Mouse (Mus musculus) forebrain, embryonic 15.5 days (tissue): ENCODE measurements around the gene Ccl28. TPM values are rescaled to one million over a fixed set of nuclear protein-coding genes. Genes with fewer than 3 reads are reported as not detected.
"Not testable (repeated sequence)": the region's sequence is repeated elsewhere in the genome, so short reads cannot be mapped to it uniquely, and the experiment has no call there.

Experiments used
- ATAC-seq: fragments of 200-750 bp; cut with Nextera tagmentation; replicated peaks from 2 replicates; pipeline ENCODE4 v1.8.0; 2017; ENCODE audit warnings: mild to moderate bottlenecking, moderate TSS enrichment, moderate library complexity
- H3K27ac ChIP-seq: fragments of 300-500 bp; sonication (generic); replicated peaks from 2 replicates; pipeline ENCODE4 v1.5.1; 2015; ENCODE audit warnings: mild to moderate bottlenecking, inconsistent platforms
- H3K27me3 ChIP-seq: fragments of 300-500 bp; sonication (generic); 2 replicates; pipeline ENCODE4 v1.6.1; 2015; ENCODE audit warnings: inconsistent platforms
- H3K36me3 ChIP-seq: fragments of 300-500 bp; sonication (generic); 2 replicates; pipeline ENCODE4 v1.6.1; 2015; ENCODE audit warnings: mild to moderate bottlenecking, inconsistent platforms
- H3K4me1 ChIP-seq: fragments of 300-500 bp; sonication (generic); 2 replicates; pipeline ENCODE4 v1.6.1; 2015; ENCODE audit warnings: inconsistent platforms
- H3K4me2 ChIP-seq: fragments of 300-500 bp; sonication (generic); replicated peaks from 2 replicates; pipeline ENCODE4 v1.6.1; 2015; ENCODE audit warnings: mild to moderate bottlenecking, inconsistent platforms
- H3K4me3 ChIP-seq: fragments of 300-500 bp; sonication (generic); 2 replicates; pipeline ENCODE4 v1.5.1; 2015; ENCODE audit warnings: mild to moderate bottlenecking, inconsistent platforms
- H3K9ac ChIP-seq: fragments of 300-500 bp; sonication (generic); replicated peaks from 2 replicates; pipeline ENCODE4 v1.6.1; 2015; ENCODE audit warnings: mild to moderate bottlenecking, inconsistent platforms
- H3K9me3 ChIP-seq: fragments of 300-500 bp; sonication (generic); 2 replicates; pipeline ENCODE4 v1.6.1; 2016; ENCODE audit warnings: inconsistent platforms
- WGBS: fragments of 180-500 bp; shearing (Covaris S2); methylation state at CpG from one replicate; pipeline ENCODE4 v1.1.7; 2015; ENCODE audit warnings: mixed read lengths; 5-methylcytosine and 5-hydroxymethylcytosine counted together
- polyA plus RNA-seq: library from polyadenylated mRNA; unstranded; fragments of >200 nt; fragmentation: Nextera tagmentation; extraction: Ambion mirVana; gene quantifications from 2 replicates; pipeline ENCODE4 v1.2.1, GENCODE M21; 2015

Gene Ccl28
- polyA plus RNA-seq, 1 experiment from 2014 or later, result 0.51 TPM

DNA sequence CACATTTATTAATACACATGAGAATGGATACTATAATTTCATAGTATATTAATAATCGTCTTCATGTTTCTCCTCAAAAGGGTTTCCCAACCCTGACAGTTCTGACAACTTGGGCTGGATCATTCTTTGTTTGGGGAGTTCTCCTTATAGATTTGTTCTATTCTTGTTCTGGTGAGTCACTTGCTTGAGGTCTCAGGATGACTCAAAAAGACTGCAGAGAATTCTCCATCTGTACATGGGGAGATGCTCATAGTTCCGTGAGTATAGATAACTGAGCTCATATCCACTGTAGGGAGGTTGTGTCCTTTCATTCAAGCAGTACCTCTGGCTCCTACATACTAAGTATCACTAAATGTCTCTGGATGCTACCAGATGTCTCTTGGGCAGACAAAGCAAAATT is 31.1 kb downstream of the Ccl28 start:
- WGBS, result 92% methylated on average over 2 of the region's 2 CpGs
- Histone ChIP-seq H3K9me3 (0 out of 2 replicates have a peak, but pooled peaks cover 3% of the 10 kb centered on the region), H3K9ac (no peak overlapping the region), H3K36me3 (no peaks in the 10 kb centered on the region), H3K4me3 (no peak overlapping the region), H3K4me2 (no peak overlapping the region), H3K27me3 (no peaks in the 10 kb centered on the region), H3K27ac (no peak overlapping the region), H3K4me1 (no peaks in the 10 kb centered on the region)
- no peak for ATAC-seq

- Histone ChIP-seq H3K4me3 (no peak overlapping the region), H3K27ac (no peak overlapping the region), H3K9ac (no peak overlapping the region), H3K9me3 (0 out of 2 replicates have a peak, but pooled peaks cover 3% of the 10 kb centered on the region), H3K36me3 (no peaks in the 10 kb centered on the region), H3K4me1 (no peaks in the 10 kb centered on the region), H3K4me2 (no peak overlapping the region), H3K27me3 (no peaks in the 10 kb centered on the region)
- whole genome bisulfite sequencing, result 80% methylated on average over 2 of the region's 2 CpGs
- ATAC-seq, result no peak
Observed at GRCm38 (mm10) chr13:119656246-119656645, 32.6 kb downstream of the Ccl28 start.

DNA sequence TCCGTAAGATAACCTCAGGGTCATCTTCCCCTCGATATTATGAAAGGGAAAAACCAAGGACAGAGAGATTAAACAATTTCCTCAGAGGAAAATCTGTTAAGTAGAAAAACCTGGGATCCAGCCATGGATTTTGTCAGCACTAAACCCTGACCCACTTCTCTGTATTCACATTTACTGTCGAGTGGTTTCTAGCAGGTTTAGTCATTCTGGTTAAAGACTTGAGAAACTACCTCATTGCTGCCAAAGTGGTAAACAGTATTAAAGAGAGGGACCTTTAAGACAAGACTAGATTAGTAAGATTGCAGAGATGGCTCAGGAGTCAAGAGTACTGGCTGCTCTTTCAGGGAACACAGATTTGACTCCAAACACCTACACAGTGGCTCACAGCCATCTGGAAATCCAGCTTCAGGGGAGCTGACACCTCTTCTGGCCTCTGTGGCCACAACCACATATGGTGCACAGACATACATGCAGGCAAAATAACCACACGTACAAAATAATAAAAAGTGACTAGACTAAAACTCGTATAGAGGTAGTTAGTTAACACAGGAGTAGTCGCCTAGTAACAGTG is 33.3 kb downstream of the Ccl28 start:
- H3K4me3 ChIP-seq, result no peak overlapping the region
- 85% methylated on average over 6 of the region's 6 CpGs for WGBS
- no peak overlapping the region for H3K9ac ChIP-seq
- H3K27ac ChIP-seq, result no peak overlapping the region
- ATAC-seq, result no peak
- no peaks in the 10 kb centered on the region for H3K36me3 ChIP-seq
- 0 out of 2 replicates have a peak, but pooled peaks cover 3% of the 10 kb centered on the region for H3K9me3 ChIP-seq
- no peaks in the 10 kb centered on the region for H3K4me1 ChIP-seq
- no peaks in the 10 kb centered on the region for H3K27me3 ChIP-seq
- H3K4me2 ChIP-seq, result no peak overlapping the region

GRCm38 (mm10) chr13:119661420-119661819 is 37.8 kb downstream of the Ccl28 start:
- H3K36me3 ChIP-seq, H3K4me3 ChIP-seq, H3K4me1 ChIP-seq, H3K27ac ChIP-seq, H3K27me3 ChIP-seq, H3K4me2 ChIP-seq, H3K9me3 ChIP-seq, H3K9ac ChIP-seq: not testable (repeated sequence)
- 0 out of 2 replicates have a peak, but pooled peaks have one; percentile 35 for ATAC-seq
- WGBS, result 69% methylated on average over 5 of the region's 9 CpGs

GRCm38 (mm10) chr13:119678794-119679193 is 55.2 kb downstream of the Ccl28 start:
- Histone ChIP-seq H3K36me3 (no peaks in the 10 kb centered on the region), H3K9me3 (no peaks in the 10 kb centered on the region), H3K4me3 (no peak overlapping the region), H3K4me2 (no peak overlapping the region), H3K4me1 (no peaks in the 10 kb centered on the region), H3K27ac (no peak overlapping the region), H3K27me3 (no peaks in the 10 kb centered on the region), H3K9ac (no peak overlapping the region)
- WGBS, result 88% methylated on average over 8 of the region's 8 CpGs
- no peak for ATAC-seq

- ATAC-seq, result no peak
- H3K4me1 ChIP-seq, result no peaks in the 10 kb centered on the region
- H3K27ac ChIP-seq, result no peak overlapping the region
- no peaks in the 10 kb centered on the region for H3K9me3 ChIP-seq
- H3K9ac ChIP-seq, result no peak overlapping the region
- H3K4me3 ChIP-seq, result no peak overlapping the region
- no peaks in the 10 kb centered on the region for H3K27me3 ChIP-seq
- no peak overlapping the region for H3K4me2 ChIP-seq
- WGBS, result 86% methylated on average over 2 of the region's 2 CpGs
- no peaks in the 10 kb centered on the region for H3K36me3 ChIP-seq
Observed at GRCm38 (mm10) chr13:119679721-119680120, 56.1 kb downstream of the Ccl28 start.

- H3K4me2 ChIP-seq, result no peak overlapping the region
- H3K9me3 ChIP-seq, result no peaks in the 10 kb centered on the region
- no peaks in the 10 kb centered on the region for H3K36me3 ChIP-seq
- ATAC-seq, result no peak
- no peaks in the 10 kb centered on the region for H3K4me1 ChIP-seq
- WGBS, result 74% methylated on average over 3 of the region's 3 CpGs
- no peak overlapping the region for H3K4me3 ChIP-seq
- H3K9ac ChIP-seq, result no peak overlapping the region
- no peaks in the 10 kb centered on the region for H3K27me3 ChIP-seq
- no peak overlapping the region for H3K27ac ChIP-seq
Observed at GRCm38 (mm10) chr13:119681161-119681560, 57.5 kb downstream of the Ccl28 start.

DNA sequence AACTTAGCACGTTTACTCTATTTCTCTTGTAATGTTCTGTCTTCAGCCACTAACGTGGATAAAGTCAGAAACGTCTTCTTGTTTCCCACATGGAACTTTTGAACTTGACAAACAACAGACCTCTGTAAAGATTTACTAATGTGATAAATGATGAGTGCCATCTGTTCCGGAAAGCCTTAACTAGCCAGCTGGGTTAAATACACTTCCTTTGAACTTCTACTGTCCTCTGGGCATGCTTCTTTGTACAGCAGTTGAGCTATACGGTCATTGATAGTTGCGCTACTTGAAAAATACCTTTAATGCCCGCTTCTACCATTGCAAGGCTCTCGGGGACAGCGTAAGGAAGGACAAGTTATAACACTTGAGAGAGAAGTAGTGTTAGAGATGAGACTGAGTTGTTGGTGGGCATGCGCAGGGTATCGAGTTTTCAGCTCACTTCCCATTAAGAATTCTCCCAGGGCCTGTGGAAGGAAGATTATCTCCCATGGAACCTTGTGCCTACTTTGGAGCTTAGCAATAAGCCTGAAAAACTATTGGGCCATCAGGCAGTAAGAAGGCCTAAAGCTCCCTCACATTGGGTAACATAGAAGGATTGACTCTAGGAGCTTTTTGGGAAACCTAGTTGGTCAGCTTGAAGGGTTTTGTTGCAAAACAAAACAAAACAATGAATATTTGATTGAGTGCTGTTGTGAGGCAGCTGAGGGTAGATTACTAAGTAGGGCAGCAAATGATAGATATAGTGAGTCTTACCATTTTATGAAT is 61.0 kb downstream of the Ccl28 start:
- Histone ChIP-seq H3K4me1 (peaks cover 14% of the 10 kb centered on the region), H3K9ac (no peak overlapping the region), H3K9me3 (no peaks in the 10 kb centered on the region), H3K27me3 (no peaks in the 10 kb centered on the region), H3K4me3 (no peak overlapping the region), H3K4me2 (no peak overlapping the region), H3K36me3 (no peaks in the 10 kb centered on the region), H3K27ac (no peak overlapping the region)
- ATAC-seq, result no peak
- 88% methylated on average over 11 of the region's 11 CpGs for WGBS

GRCm38 (mm10) chr13:119689709-119690038 is 66.1 kb downstream of the Ccl28 start:
- H3K36me3 ChIP-seq, result no peaks in the 10 kb centered on the region
- no peaks in the 10 kb centered on the region for H3K27me3 ChIP-seq
- peak overlapping the region; percentile 93 for H3K4me3 ChIP-seq
- H3K4me1 ChIP-seq, result peaks cover 46% of the 10 kb centered on the region
- no peaks in the 10 kb centered on the region for H3K9me3 ChIP-seq
- no peak for ATAC-seq
- H3K4me2 ChIP-seq, result peak overlapping the region; percentile 45
- WGBS, result 5% methylated on average over 5 of the region's 5 CpGs
- peak overlapping the region; percentile 33 for H3K9ac ChIP-seq
- peak overlapping the region; percentile 99 for H3K27ac ChIP-seq

GRCm38 (mm10) chr13:119690039-119690728 is 66.6 kb downstream of the Ccl28 start, which contains the start of gene Hmgcs1:
TSS of gene Hmgcs1 (plus strand) at chr13:119690379.
- H3K9ac ChIP-seq, result peak within 1 kb of the TSS; percentile 98

GRCm38 (mm10) chr13:119690876-119691620 is 67.4 kb downstream of the Ccl28 start:
- WGBS, result 2% methylated on average over 7 of the region's 7 CpGs
- Histone ChIP-seq H3K9me3 (no peaks in the 10 kb centered on the region), H3K27ac (peak overlapping the region; percentile 99), H3K4me1 (peaks cover 56% of the 10 kb centered on the region), H3K9ac (peak overlapping the region; percentile 98), H3K36me3 (no peaks in the 10 kb centered on the region), H3K27me3 (no peaks in the 10 kb centered on the region), H3K4me2 (peak overlapping the region; percentile 56), H3K4me3 (peak overlapping the region; percentile 93)
- ATAC-seq, result no peak; the same call in 1 of the 2 replicates

More at GRCm38 (mm10) chr13:119690039-119690728, 66.6 kb downstream of the Ccl28 start, which contains the start of gene Hmgcs1:
- Histone ChIP-seq H3K4me1 (peaks cover 50% of the 10 kb centered on the region), H3K4me3 (peak within 1 kb of the TSS; percentile 93), H3K9me3 (no peaks in the 10 kb centered on the region), H3K27me3 (no peaks in the 10 kb centered on the region), H3K4me2 (peak within 1 kb of the TSS; percentile 56), H3K36me3 (no peaks in the 10 kb centered on the region), H3K27ac (peak within 1 kb of the TSS; percentile 99)
- under 1% methylated on average over 59 of the region's 59 CpGs for WGBS
- peak; percentile 98 for ATAC-seq
